Comparison of ENCODE assay signal across 13 mouse cellular contexts in genomic region chr8:107871718-107872117, GRCm38 (mm10).
DNase-seq lines count a peak whose midpoint lies in the region; ATAC-seq and TF ChIP-seq lines count a peak whose summit lies in the region.
"Had no signal": no experiment of that assay in that cellular context is flagged by ENCODE, and none has a peak within 500 bp of the region (broad histone marks: within the 10 kb centered on the region; RNA-seq: fewer than 3 reads in every experiment).

No protein-coding gene starts in this region.

- H3K27me3 ChIP-seq in forebrain, embryonic 13.5 days: 0 out of 2 replicates have a peak, but pooled peaks cover 3% of the 10 kb centered on the region
- H3K27me3 ChIP-seq in hindbrain, embryonic 12.5 days: no peaks in the 10 kb centered on the region
- no peaks in the 10 kb centered on the region for H3K27me3 ChIP-seq in limb, embryonic 14.5 days (ENCODE audit: control insufficient read depth, insufficient read depth, low read length)
- H3K27me3 ChIP-seq in neural tube, embryonic 12.5 days (replicated peaks): no peaks in the 10 kb centered on the region

- no peak for ATAC-seq in forebrain, embryonic 13.5 days
- ATAC-seq in hindbrain, embryonic 12.5 days (ENCODE audit: low FRiP score): no peak
- ATAC-seq in limb, embryonic 14.5 days (ENCODE audit: low FRiP score, low read depth): no peak
- ATAC-seq in neural tube, embryonic 12.5 days (ENCODE audit: low FRiP score, low read depth): no peak

- TF ChIP-seq CTCF in lung, adult 2 months (IDR thresholded peaks at IDR 0.05; ENCODE audit: insufficient read depth, low read length): no peak

- no peaks in the 10 kb centered on the region for H3K36me3 ChIP-seq in forebrain, embryonic 13.5 days (ENCODE audit: poor library complexity, severe bottlenecking)
- H3K36me3 ChIP-seq in hindbrain, embryonic 12.5 days: no peaks in the 10 kb centered on the region
- H3K36me3 ChIP-seq in limb, embryonic 14.5 days (ENCODE audit: control insufficient read depth, insufficient read depth, low read length): no peaks in the 10 kb centered on the region
- no peaks in the 10 kb centered on the region for H3K36me3 ChIP-seq in neural tube, embryonic 12.5 days
- H3K36me3 ChIP-seq: embryonic facial prominence, embryonic 10.5 days had no signal

- no peak for DNase-seq in limb, embryonic 14.5 days (ENCODE audit: low spot score)
- DNase-seq in kidney, postnatal 14 days: no peak
- DNase-seq in thymus, postnatal 0 days (ENCODE audit: low spot score): no peak
- no peak for DNase-seq in lung, adult 2 months
- DNase-seq: adrenal gland, postnatal 10 days; cerebellum, adult 9-11 months; gastrocnemius, postnatal 25 days; right cerebral cortex, adult 18-20 months had no signal

- 29% methylated on average over 15 of the region's 15 CpGs for WGBS in forebrain, embryonic 13.5 days
- WGBS in hindbrain, embryonic 12.5 days: 41% methylated on average over 15 of the region's 15 CpGs
- WGBS in limb, embryonic 14.5 days: 21% methylated on average over 15 of the region's 15 CpGs
- 35% methylated on average over 15 of the region's 15 CpGs for WGBS in neural tube, embryonic 12.5 days
- WGBS in lung, adult 2 months: 70% methylated on average over 15 of the region's 15 CpGs

- peaks cover 7% of the 10 kb centered on the region; the same call in 1 of the 2 replicates for H3K9me3 ChIP-seq in forebrain, embryonic 13.5 days (replicated peaks)
- no peaks in the 10 kb centered on the region for H3K9me3 ChIP-seq in hindbrain, embryonic 12.5 days (replicated peaks)
- H3K9me3 ChIP-seq in limb, embryonic 14.5 days (ENCODE audit: control insufficient read depth, low read length): peaks cover 4% of the 10 kb centered on the region
- H3K9me3 ChIP-seq in neural tube, embryonic 12.5 days: no peaks in the 10 kb centered on the region
- H3K9me3 ChIP-seq: embryonic facial prominence, embryonic 10.5 days had no signal

- H3K4me3 ChIP-seq in forebrain, embryonic 13.5 days: peak overlapping the region; percentile 18; the same call in 1 of the 2 replicates
- H3K4me3 ChIP-seq in hindbrain, embryonic 12.5 days: no peak overlapping the region
- H3K4me3 ChIP-seq in limb, embryonic 14.5 days (replicated peaks; ENCODE audit: low read length): peak overlapping the region; percentile 10; the same call in 1 of the 2 replicates
- H3K4me3 ChIP-seq in neural tube, embryonic 12.5 days: no peak overlapping the region
- H3K4me3 ChIP-seq in lung, adult 2 months (replicated peaks; ENCODE audit: extremely low read depth, low read depth, low read length): no peak overlapping the region
- H3K4me3 ChIP-seq: embryonic facial prominence, embryonic 10.5 days had no signal

- no peak overlapping the region; the same call in 1 of the 2 replicates for H3K27ac ChIP-seq in forebrain, embryonic 13.5 days
- no peak overlapping the region for H3K27ac ChIP-seq in hindbrain, embryonic 12.5 days
- H3K27ac ChIP-seq in limb, embryonic 14.5 days (replicated peaks; ENCODE audit: low read depth, low read length): peak overlapping the region; percentile 62
- H3K27ac ChIP-seq in neural tube, embryonic 12.5 days: no peak overlapping the region
- H3K27ac ChIP-seq: embryonic facial prominence, embryonic 10.5 days had no signal

- H3K9ac ChIP-seq in forebrain, embryonic 13.5 days: no peak overlapping the region
- no peak overlapping the region for H3K9ac ChIP-seq in hindbrain, embryonic 12.5 days
- peak overlapping the region; percentile 22; the same call in 1 of the 2 replicates for H3K9ac ChIP-seq in limb, embryonic 14.5 days (ENCODE audit: low read depth, low read length, severe bottlenecking)
- peak overlapping the region; percentile 13; the same call in 1 of the 2 replicates for H3K9ac ChIP-seq in neural tube, embryonic 12.5 days

- peak overlapping the region; percentile 54 for H3K4me2 ChIP-seq in forebrain, embryonic 13.5 days
- H3K4me2 ChIP-seq in hindbrain, embryonic 12.5 days (replicated peaks): peak overlapping the region; percentile 30; the same call in 1 of the 2 replicates
- H3K4me2 ChIP-seq in limb, embryonic 14.5 days (replicated peaks; ENCODE audit: low read depth, low read length, severe bottlenecking): peak overlapping the region; percentile 43
- H3K4me2 ChIP-seq in neural tube, embryonic 12.5 days (replicated peaks): peak overlapping the region; percentile 51
- H3K4me2 ChIP-seq: liver, embryonic 11.5 days had no signal

- peaks cover 13% of the 10 kb centered on the region for H3K4me1 ChIP-seq in forebrain, embryonic 13.5 days
- H3K4me1 ChIP-seq in hindbrain, embryonic 12.5 days: 0 out of 2 replicates have a peak, but pooled peaks cover 2% of the 10 kb centered on the region
- peaks cover 8% of the 10 kb centered on the region for H3K4me1 ChIP-seq in limb, embryonic 14.5 days (ENCODE audit: control insufficient read depth, insufficient read depth, low read length)
- H3K4me1 ChIP-seq in neural tube, embryonic 12.5 days: 0 out of 2 replicates have a peak, but pooled peaks cover 6% of the 10 kb centered on the region
- H3K4me1 ChIP-seq in lung, adult 2 months (ENCODE audit: control insufficient read depth, insufficient read depth, low read length): no peaks in the 10 kb centered on the region

- no peak for TF ChIP-seq POLR2A in limb, embryonic 14.5 days (IDR thresholded peaks at IDR 0.05; ENCODE audit: borderline replicate concordance, extremely low read depth, insufficient read depth, insufficient read length)
- no peak for TF ChIP-seq POLR2A in lung, adult 2 months (IDR thresholded peaks at IDR 0.05; ENCODE audit: borderline replicate concordance, extremely low read depth, low read depth, low read length)

Comparison
In these comparisons a context has a peak if more than half of its experiments do, and no peak if none do; other contexts are left out.
1. H3K4me3 ChIP-seq: peak in forebrain, embryonic 13.5 days (single experiment) and limb, embryonic 14.5 days (single experiment); none in hindbrain, embryonic 12.5 days (single experiment), neural tube, embryonic 12.5 days (single experiment) and lung, adult 2 months (single experiment).
2. H3K9ac ChIP-seq: peak in limb, embryonic 14.5 days (single experiment) and neural tube, embryonic 12.5 days (single experiment); none in forebrain, embryonic 13.5 days (single experiment) and hindbrain, embryonic 12.5 days (single experiment).
3. Peak in every context shown above with its lines, with median percentiles within 50 percentile points of each other: H3K4me2 ChIP-seq.